Mouse (Mus musculus) bone marrow, adult 2 months (tissue): ENCODE measurements around the gene Phrf1. TPM values are rescaled to one million over a fixed set of nuclear protein-coding genes. Genes with fewer than 3 reads are reported as not detected.

Experiments used
- H3K27ac ChIP-seq: fragments of 200-500 bp; 2 replicates; pipeline ENCODE4 v1.5.1; 2012; ENCODE audit warnings: low read depth, mild to moderate bottlenecking, control low read depth, inconsistent platforms, low read length; ENCODE audit not compliant: control insufficient read depth, poor library complexity, insufficient read depth
- H3K4me1 ChIP-seq: fragments of 200-500 bp; 2 replicates; pipeline ENCODE4 v1.6.1; 2011; ENCODE audit warnings: low read length; ENCODE audit not compliant: control insufficient read depth, insufficient read depth
- H3K4me3 ChIP-seq: fragments of 200-500 bp; replicated peaks from 2 replicates; pipeline ENCODE3; 2011; ENCODE audit warnings: mild to moderate bottlenecking, low read depth, low read length, control low read depth; ENCODE audit not compliant: control insufficient read depth
- CTCF ChIP-seq: fragments of 200-500 bp; IDR thresholded peaks from 2 replicates; pipeline ENCODE4 v1.5.1; 2011; ENCODE audit warnings: low read length, control low read depth; ENCODE audit not compliant: control insufficient read depth, insufficient read depth
- POLR2A ChIP-seq: fragments of 200-500 bp; IDR thresholded peaks from 2 replicates; pipeline ENCODE4 v1.6.1; 2011; ENCODE audit warnings: low read depth, mild to moderate bottlenecking, control low read depth, low read length, borderline replicate concordance; ENCODE audit not compliant: control insufficient read depth
- WGBS: fragments of 180-500 bp; shearing (Covaris S2); methylation state at CpG from one replicate; pipeline ENCODE4 v1.1.7; 2018; 5-methylcytosine and 5-hydroxymethylcytosine counted together
- polyA plus RNA-seq: library from polyadenylated mRNA; stranded (reverse); fragments of >200 nt; gene quantifications from 2 replicates; pipeline ENCODE4 v1.2.4, GENCODE M21; 2011; ENCODE audit warnings: low replicate concordance; ENCODE audit not compliant: missing spikeins, insufficient read depth, insufficient read length

Gene Phrf1
- polyA plus RNA-seq, 1 experiment = 130 TPM

GRCm38 (mm10) chr7:141220377-141220776 lies 8.2 kb upstream of the Phrf1 start:
- Histone ChIP-seq H3K4me3 (no peak overlapping the region), H3K4me1 (peaks cover 4% of the 10 kb centered on the region; the same call in 1 of the 2 replicates), H3K27ac (no peak overlapping the region)
- WGBS = 88% methylated on average over 1 of the region's 1 CpGs
- TF ChIP-seq CTCF (no peak), POLR2A (no peak)

GRCm38 (mm10) chr7:141221249-141222125 lies 7.1 kb upstream of the Phrf1 start:
- peak overlapping the region; percentile 26 for H3K27ac ChIP-seq
- H3K4me3 ChIP-seq = peak overlapping the region; percentile 48
- WGBS = 19% methylated on average over 44 of the region's 44 CpGs
- H3K4me1 ChIP-seq = peaks cover 4% of the 10 kb centered on the region; the same call in 1 of the 2 replicates
- TF ChIP-seq POLR2A = no peak; the same call in 1 of the 2 replicates
- TF ChIP-seq CTCF = no peak

GRCm38 (mm10) chr7:141222126-141222467 lies 6.5 kb upstream of the Phrf1 start:
- Histone ChIP-seq H3K4me3 (peak overlapping the region; percentile 43), H3K27ac (peak overlapping the region; percentile 26), H3K4me1 (peaks cover 4% of the 10 kb centered on the region; the same call in 1 of the 2 replicates)
- WGBS = 10% methylated on average over 8 of the region's 8 CpGs
- TF ChIP-seq CTCF (no peak), POLR2A (no peak)

GRCm38 (mm10) chr7:141222696-141223215 lies 5.8 kb upstream of the Phrf1 start:
- 90% methylated on average over 4 of the region's 4 CpGs for WGBS
- TF ChIP-seq CTCF (no peak), POLR2A (no peak)
- Histone ChIP-seq H3K4me1 (peaks cover 4% of the 10 kb centered on the region; the same call in 1 of the 2 replicates), H3K27ac (no peak overlapping the region), H3K4me3 (no peak overlapping the region)

GRCm38 (mm10) chr7:141226535-141226934 lies 2.0 kb upstream of the Phrf1 start:
- Histone ChIP-seq H3K4me3 (no peak overlapping the region), H3K4me1 (peaks cover 6% of the 10 kb centered on the region; the same call in 1 of the 2 replicates), H3K27ac (no peak overlapping the region)
- 85% methylated on average over 6 of the region's 6 CpGs for WGBS
- no peak for TF ChIP-seq POLR2A
- TF ChIP-seq CTCF = no peak

GRCm38 (mm10) chr7:141227796-141228195 lies 788 bp upstream of the Phrf1 start:
- WGBS = 86% methylated on average over 4 of the region's 4 CpGs
- no peak overlapping the region for H3K27ac ChIP-seq
- H3K4me3 ChIP-seq = no peak overlapping the region
- peaks cover 3% of the 10 kb centered on the region; the same call in 1 of the 2 replicates for H3K4me1 ChIP-seq
- TF ChIP-seq CTCF (no peak), POLR2A (no peak)

GRCm38 (mm10) chr7:141229702-141230101 lies 1.1 kb downstream of the Phrf1 start:
- no peak for TF ChIP-seq CTCF
- TF ChIP-seq POLR2A = no peak
- WGBS = 44% methylated on average over 6 of the region's 6 CpGs
- H3K27ac ChIP-seq = no peak overlapping the region

GRCm38 (mm10) chr7:141230570-141230969 lies 2.0 kb downstream of the Phrf1 start:
- no peak overlapping the region for H3K4me3 ChIP-seq

More at GRCm38 (mm10) chr7:141229702-141230101, 1.1 kb downstream of the Phrf1 start:
- H3K4me3 ChIP-seq = peak overlapping the region; percentile 73
- peaks cover 3% of the 10 kb centered on the region; the same call in 1 of the 2 replicates for H3K4me1 ChIP-seq

More at GRCm38 (mm10) chr7:141230570-141230969, 2.0 kb downstream of the Phrf1 start:
- Histone ChIP-seq H3K4me1 (peaks cover 3% of the 10 kb centered on the region; the same call in 1 of the 2 replicates), H3K27ac (no peak overlapping the region)
- WGBS = 91% methylated on average over 4 of the region's 4 CpGs
- no peak for TF ChIP-seq CTCF
- no peak for TF ChIP-seq POLR2A
